In genomic region chr7:127023272-127023691, GRCm38 (mm10) we compare ENCODE assay signal across 8 mouse cellular contexts. TPM values are rescaled to one million over a fixed set of nuclear protein-coding genes. Genes with fewer than 3 reads are reported as not detected.
DNase-seq lines count a peak whose midpoint lies in the region; ATAC-seq and TF ChIP-seq lines count a peak whose summit lies in the region.

No protein-coding gene starts in this region.

- H3K9ac ChIP-seq in embryonic facial prominence, embryonic 15.5 days, result 0 out of 2 replicates have a peak overlapping the region, but pooled peaks have one; percentile 23
- peak overlapping the region; percentile 99 for H3K9ac ChIP-seq in intestine, embryonic 16.5 days (ENCODE audit: low read depth, low read length)
- H3K9ac ChIP-seq in neural tube, embryonic 14.5 days (replicated peaks; ENCODE audit: low read depth, low read length), result peak overlapping the region; percentile 100

- H3K27me3 ChIP-seq in E14TG2a.4 (ENCODE audit: insufficient read depth, low read length), result no peaks in the 10 kb centered on the region
- no peaks in the 10 kb centered on the region for H3K27me3 ChIP-seq in embryonic facial prominence, embryonic 15.5 days
- H3K27me3 ChIP-seq in intestine, embryonic 16.5 days (replicated peaks; ENCODE audit: control insufficient read depth, insufficient read depth, low read length), result no peaks in the 10 kb centered on the region
- no peaks in the 10 kb centered on the region for H3K27me3 ChIP-seq in neural tube, embryonic 14.5 days (ENCODE audit: control insufficient read depth, insufficient read depth, low read length)

- peak overlapping the region; percentile 94 for H3K4me3 ChIP-seq in E14TG2a.4 (replicated peaks; ENCODE audit: low read length)
- H3K4me3 ChIP-seq in embryonic facial prominence, embryonic 15.5 days (replicated peaks), result peak overlapping the region; percentile 85
- H3K4me3 ChIP-seq in intestine, embryonic 16.5 days (ENCODE audit: low read length), result peak overlapping the region; percentile 69
- peak overlapping the region; percentile 95; the same call in 1 of the 2 replicates for H3K4me3 ChIP-seq in neural tube, embryonic 14.5 days (ENCODE audit: low read depth, low read length)

- peak overlapping the region; percentile 70 for H3K4me2 ChIP-seq in embryonic facial prominence, embryonic 15.5 days (replicated peaks)
- H3K4me2 ChIP-seq in intestine, embryonic 16.5 days (ENCODE audit: low read depth, low read length), result peak overlapping the region; percentile 92
- H3K4me2 ChIP-seq in neural tube, embryonic 14.5 days (ENCODE audit: low read depth, low read length), result peak overlapping the region; percentile 98

- no peak for ATAC-seq in embryonic facial prominence, embryonic 15.5 days (ENCODE audit: insufficient number of reproducible peaks, low FRiP score, low TSS enrichment, low read depth)
- ATAC-seq in intestine, embryonic 16.5 days, result no peak
- ATAC-seq in neural tube, embryonic 14.5 days (ENCODE audit: low read depth), result no peak
- ATAC-seq in inflammation-experienced regulatory T-cells, adult 6 months, result no peak

- intact Hi-C loops in gastrocnemius, postnatal 14 days (cut with DNase I; ENCODE audit: low total_unique reads), result no loop called here

- peak; percentile 16 for DNase-seq in gastrocnemius, postnatal 10 days
- no peak for DNase-seq in gastrocnemius, postnatal 14 days
- no peak for DNase-seq in urinary bladder, postnatal 10 days (ENCODE audit: low spot score)

- peaks cover 73% of the 10 kb centered on the region for H3K4me1 ChIP-seq in E14TG2a.4 (replicated peaks; ENCODE audit: low read depth, low read length)
- peaks cover 75% of the 10 kb centered on the region for H3K4me1 ChIP-seq in embryonic facial prominence, embryonic 15.5 days
- H3K4me1 ChIP-seq in intestine, embryonic 16.5 days (ENCODE audit: control insufficient read depth, insufficient read depth, low read length), result peaks cover 67% of the 10 kb centered on the region
- peaks cover 60% of the 10 kb centered on the region for H3K4me1 ChIP-seq in neural tube, embryonic 14.5 days (ENCODE audit: control insufficient read depth, insufficient read depth, low read length)

- H3K9me3 ChIP-seq in E14TG2a.4 (ENCODE audit: low read length), result no peaks in the 10 kb centered on the region
- H3K9me3 ChIP-seq in embryonic facial prominence, embryonic 15.5 days (replicated peaks), result no peaks in the 10 kb centered on the region
- H3K9me3 ChIP-seq in intestine, embryonic 16.5 days (ENCODE audit: control insufficient read depth, low read length), result no peaks in the 10 kb centered on the region
- H3K9me3 ChIP-seq in neural tube, embryonic 14.5 days (ENCODE audit: control insufficient read depth, low read length), result no peaks in the 10 kb centered on the region

- peaks cover 57% of the 10 kb centered on the region for H3K36me3 ChIP-seq in E14TG2a.4 (ENCODE audit: insufficient read depth, low read length)
- peaks cover 23% of the 10 kb centered on the region for H3K36me3 ChIP-seq in embryonic facial prominence, embryonic 15.5 days
- H3K36me3 ChIP-seq in intestine, embryonic 16.5 days (ENCODE audit: control insufficient read depth, insufficient read depth, low read length), result peaks cover 7% of the 10 kb centered on the region
- H3K36me3 ChIP-seq in neural tube, embryonic 14.5 days (ENCODE audit: control insufficient read depth, insufficient read depth, low read length), result peaks cover 22% of the 10 kb centered on the region

- TF ChIP-seq CTCF in E14TG2a.4 (conservative IDR thresholded peaks at IDR 0.05; ENCODE audit: low read length), result no peak

- WGBS in embryonic facial prominence, embryonic 15.5 days, result 70% methylated on average over 13 of the region's 13 CpGs
- WGBS in intestine, embryonic 16.5 days, result 75% methylated on average over 13 of the region's 13 CpGs
- 83% methylated on average over 13 of the region's 13 CpGs for WGBS in neural tube, embryonic 14.5 days

- H3K27ac ChIP-seq in embryonic facial prominence, embryonic 15.5 days (replicated peaks), result peak overlapping the region; percentile 55
- 0 out of 2 replicates have a peak overlapping the region, but pooled peaks have one; percentile 29 for H3K27ac ChIP-seq in intestine, embryonic 16.5 days (ENCODE audit: low read length)
- no peak overlapping the region for H3K27ac ChIP-seq in neural tube, embryonic 14.5 days (ENCODE audit: low read depth, low read length)

RNA-seq across cellular contexts. Expression of gene Prrt2, which starts 2.3 kb away (rescaled TPM):
- 1 to 10 TPM; 1.9 to 4.6 TPM for total RNA-seq in gastrocnemius, postnatal 10 days (2021)
- 1 to 10 TPM; 1.6 TPM for total RNA-seq in gastrocnemius, postnatal 14 days (2021)
- polyA plus RNA-seq in embryonic facial prominence, embryonic 15.5 days (2015; fragmentation: Nextera tagmentation; extraction: Ambion mirVana), result 18.9 and 21.9 TPM in 2 replicates
- polyA plus RNA-seq in intestine, embryonic 16.5 days (2015; fragmentation: Nextera tagmentation; extraction: Ambion mirVana), result 2.9 and 3.8 TPM in 2 replicates
- 41.4 and 63.5 TPM in 2 replicates for polyA plus RNA-seq in neural tube, embryonic 14.5 days (2014; fragmentation: Nextera tagmentation; extraction: Ambion mirVana)
- 1 to 10 TPM in 1 of 3 experiments, under 1 TPM in 1, not detected in 1; 0.97 to 1.1 TPM for polyA plus RNA-seq in inflammation-experienced regulatory T-cells, adult 6 months (2017; shearing (Covaris generic))

RNA-seq across cellular contexts. Expression of gene Gm42742, which starts 2.4 kb away (rescaled TPM):
- total RNA-seq in gastrocnemius, postnatal 10 days (2021), result 10 to 100 TPM; 17.5 to 23.1 TPM
- total RNA-seq in gastrocnemius, postnatal 14 days (2021), result 10 to 100 TPM; 11.1 to 11.6 TPM
- 55.0 and 78.2 TPM in 2 replicates for polyA plus RNA-seq in embryonic facial prominence, embryonic 15.5 days (2015; fragmentation: Nextera tagmentation; extraction: Ambion mirVana)
- polyA plus RNA-seq in intestine, embryonic 16.5 days (2015; fragmentation: Nextera tagmentation; extraction: Ambion mirVana), result 21.9 and 23.5 TPM in 2 replicates
- polyA plus RNA-seq in neural tube, embryonic 14.5 days (2014; fragmentation: Nextera tagmentation; extraction: Ambion mirVana), result 36.3 and 60.2 TPM in 2 replicates
- 10 to 100 TPM; 42.5 to 62.2 (median 46.4) TPM for polyA plus RNA-seq in inflammation-experienced regulatory T-cells, adult 6 months (2017; shearing (Covaris generic))

RNA-seq across cellular contexts. Expression of gene Maz, which starts 3.6 kb away (rescaled TPM):
- total RNA-seq in gastrocnemius, postnatal 10 days (2021), result 10 to 100 TPM; 75.6 to 92.8 TPM
- 10 to 100 TPM; 53.6 to 58.2 TPM for total RNA-seq in gastrocnemius, postnatal 14 days (2021)
- polyA plus RNA-seq in embryonic facial prominence, embryonic 15.5 days (2015; fragmentation: Nextera tagmentation; extraction: Ambion mirVana), result 75.2 and 79.8 TPM in 2 replicates
- polyA plus RNA-seq in intestine, embryonic 16.5 days (2015; fragmentation: Nextera tagmentation; extraction: Ambion mirVana), result 35.7 and 42.1 TPM in 2 replicates
- 61.7 and 64.8 TPM in 2 replicates for polyA plus RNA-seq in neural tube, embryonic 14.5 days (2014; fragmentation: Nextera tagmentation; extraction: Ambion mirVana)
- 10 to 100 TPM; 18.6 to 22.4 (median 21.4) TPM for polyA plus RNA-seq in inflammation-experienced regulatory T-cells, adult 6 months (2017; shearing (Covaris generic))

RNA-seq across cellular contexts. Expression of gene Pagr1a, which starts 6.1 kb away (rescaled TPM):
- 1 to 10 TPM; 2.5 to 8.2 TPM for total RNA-seq in gastrocnemius, postnatal 10 days (2021)
- total RNA-seq in gastrocnemius, postnatal 14 days (2021), result 10 to 100 TPM in 1 of 2 experiments, 1 to 10 TPM in 1; 8.6 to 15.3 TPM
- polyA plus RNA-seq in embryonic facial prominence, embryonic 15.5 days (2015; fragmentation: Nextera tagmentation; extraction: Ambion mirVana), result 40.9 and 73.0 TPM in 2 replicates
- polyA plus RNA-seq in intestine, embryonic 16.5 days (2015; fragmentation: Nextera tagmentation; extraction: Ambion mirVana), result 69.8 and 82.7 TPM in 2 replicates
- polyA plus RNA-seq in neural tube, embryonic 14.5 days (2014; fragmentation: Nextera tagmentation; extraction: Ambion mirVana), result 30.4 and 46.9 TPM in 2 replicates
- 10 to 100 TPM; 34.7 to 44.5 (median 42.6) TPM for polyA plus RNA-seq in inflammation-experienced regulatory T-cells, adult 6 months (2017; shearing (Covaris generic))

RNA-seq across cellular contexts. Expression of gene Pagr1b, which starts 7.0 kb away (rescaled TPM):
- total RNA-seq in gastrocnemius, postnatal 10 days (2021), result 1 to 10 TPM in 1 of 2 experiments, not detected in 1; 1.5 TPM
- under 1 TPM in 1 of 2 experiments, not detected in 1; 0.97 TPM for total RNA-seq in gastrocnemius, postnatal 14 days (2021)
- 0.33 and 0.43 TPM in 2 replicates for polyA plus RNA-seq in embryonic facial prominence, embryonic 15.5 days (2015; fragmentation: Nextera tagmentation; extraction: Ambion mirVana)
- 0.78 and 2.5 TPM in 2 replicates for polyA plus RNA-seq in intestine, embryonic 16.5 days (2015; fragmentation: Nextera tagmentation; extraction: Ambion mirVana)
- polyA plus RNA-seq in neural tube, embryonic 14.5 days (2014; fragmentation: Nextera tagmentation; extraction: Ambion mirVana), result not detected in 2 replicates
- not detected for polyA plus RNA-seq in inflammation-experienced regulatory T-cells, adult 6 months (2017; shearing (Covaris generic))

Comparison
In these comparisons a context has a peak if more than half of its experiments do, and no peak if none do; other contexts are left out.
1. H3K9ac ChIP-seq: peak in every context shown above with its lines; median percentile 100 in neural tube, embryonic 14.5 days; 99 in intestine, embryonic 16.5 days; 23 in embryonic facial prominence, embryonic 15.5 days.